ENCODE assay signal across 19 mouse cellular contexts in genomic region chr1:130342429-130342828, GRCm38 (mm10).
DNase-seq lines count a peak whose midpoint lies in the region; ATAC-seq and TF ChIP-seq lines count a peak whose summit lies in the region.
"Had no signal": no experiment of that assay in that cellular context is flagged by ENCODE, and none has a peak within 500 bp of the region (broad histone marks: within the 10 kb centered on the region; RNA-seq: fewer than 3 reads in every experiment).

No protein-coding gene starts in this region.

- peak; percentile 31; the same call in 1 of the 2 replicates for TF ChIP-seq CTCF in lung, adult 2 months (IDR thresholded peaks at IDR 0.05; ENCODE audit: insufficient read depth, low read length)
- peak; percentile 37; the same call in 1 of the 2 replicates for TF ChIP-seq CTCF in G1E (IDR thresholded peaks at IDR 0.05; ENCODE audit: low read depth, low read length)

- TF ChIP-seq POLR2A in lung, adult 2 months (IDR thresholded peaks at IDR 0.05; ENCODE audit: borderline replicate concordance, extremely low read depth, low read depth, low read length) = no peak

- DNase-seq in lung, adult 2 months = no peak
- DNase-seq in lung, postnatal 4 days = no peak
- peak; percentile 47 for DNase-seq in G1E (ENCODE audit: low spot score)
- peak; percentile 28 for DNase-seq in c-Kit-positive CD71-positive TER-119-negative erythroid progenitor cells, embryonic 14.5 days (ENCODE audit: low read depth)
- no peak for DNase-seq in kidney, postnatal 14 days
- no peak for DNase-seq in frontal cortex, postnatal 10 days (ENCODE audit: low spot score in 2 of 2)
- DNase-seq: adrenal gland, postnatal 10 days; cerebellum, adult 18-20 months; gastrocnemius, postnatal 10 days; kidney, adult 9 months; layer of hippocampus, postnatal 36 days had no signal

- no peaks in the 10 kb centered on the region for H3K27me3 ChIP-seq in G1E (ENCODE audit: insufficient read depth, low read length)
- H3K27me3 ChIP-seq: embryonic facial prominence, embryonic 13.5 days; forebrain, embryonic 12.5 days; heart, embryonic 13.5 days; hindbrain, embryonic 15.5 days; liver, embryonic 15.5 days; midbrain, embryonic 13.5 days had no signal

- H3K9me3 ChIP-seq in G1E (replicated peaks) = peaks cover 4% of the 10 kb centered on the region
- H3K9me3 ChIP-seq: embryonic facial prominence, embryonic 13.5 days; forebrain, embryonic 12.5 days; heart, embryonic 13.5 days; hindbrain, embryonic 15.5 days; liver, embryonic 15.5 days; midbrain, embryonic 13.5 days had no signal

- peaks cover 2% of the 10 kb centered on the region for H3K36me3 ChIP-seq in G1E (replicated peaks)
- H3K36me3 ChIP-seq: embryonic facial prominence, embryonic 13.5 days; forebrain, embryonic 12.5 days; heart, embryonic 13.5 days; hindbrain, embryonic 15.5 days; liver, embryonic 15.5 days; midbrain, embryonic 13.5 days had no signal

- H3K4me1 ChIP-seq in lung, adult 2 months (ENCODE audit: control insufficient read depth, insufficient read depth, low read length) = no peaks in the 10 kb centered on the region
- peaks cover 26% of the 10 kb centered on the region for H3K4me1 ChIP-seq in G1E (ENCODE audit: insufficient read depth, low read depth, low read length)
- H3K4me1 ChIP-seq: embryonic facial prominence, embryonic 13.5 days; forebrain, embryonic 12.5 days; hindbrain, embryonic 15.5 days; liver, embryonic 15.5 days; midbrain, embryonic 13.5 days had no signal

- 67% methylated on average over 9 of the region's 9 CpGs for WGBS in lung, adult 2 months

- H3K4me3 ChIP-seq in lung, adult 2 months (replicated peaks; ENCODE audit: extremely low read depth, low read depth, low read length) = no peak overlapping the region
- no peak overlapping the region; the same call in 1 of the 2 replicates for H3K4me3 ChIP-seq in G1E (ENCODE audit: low read depth, low read length)
- H3K4me3 ChIP-seq: embryonic facial prominence, embryonic 13.5 days; forebrain, embryonic 12.5 days; heart, embryonic 13.5 days; hindbrain, embryonic 15.5 days; liver, embryonic 15.5 days; midbrain, embryonic 13.5 days had no signal

- peak; percentile 95 for ATAC-seq in G1E (ENCODE audit: extremely low read depth, insufficient number of reproducible peaks, low FRiP score, poor library complexity, severe bottlenecking)
- peak; percentile 74 for ATAC-seq in megakaryocyte, adult 5-6 weeks (ENCODE audit: poor library complexity, severe bottlenecking)
- ATAC-seq in frontal cortex, adult (ENCODE audit: low TSS enrichment) = no peak
- ATAC-seq: midbrain, embryonic 13.5 days had no signal

Comparison
In these comparisons a context has a peak if more than half of its experiments do, and no peak if none do; other contexts are left out.
1. DNase-seq: peak in G1E (single experiment) and c-Kit-positive CD71-positive TER-119-negative erythroid progenitor cells, embryonic 14.5 days (single experiment); none in lung, adult 2 months (single experiment), lung, postnatal 4 days (0 of 2), kidney, postnatal 14 days (single experiment) and frontal cortex, postnatal 10 days (0 of 2).